Mouse (Mus musculus): ENCODE data around the gene Gtf2ird2.

DNA sequence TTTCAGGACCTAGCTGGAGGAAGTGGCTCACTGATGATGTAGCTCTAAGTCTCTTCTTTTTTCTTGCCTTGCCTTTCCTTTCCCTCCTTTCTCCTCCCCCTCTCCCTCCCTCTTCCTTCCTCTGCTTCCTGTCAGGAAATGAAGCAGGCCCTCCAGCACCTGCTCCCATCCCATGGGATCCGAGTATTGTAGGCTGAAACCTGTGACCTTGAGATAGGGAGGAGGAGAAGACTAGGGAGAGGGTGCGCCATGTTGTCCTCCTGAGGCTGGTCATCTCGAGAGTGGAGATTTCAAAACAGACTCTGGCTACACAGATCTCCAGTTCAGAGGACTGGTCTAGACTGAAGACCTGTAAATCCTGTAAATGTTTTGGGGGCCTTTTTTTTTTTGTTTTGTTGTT, 1.6 kb upstream of the Gtf2ird2 start:
- TF ChIP-seq CTCF (IDR thresholded peaks at IDR 0.05; ENCODE audit: extremely low read depth, insufficient read length, insufficient replicate concordance, low read depth, low read length): no peak
- TF ChIP-seq POLR2A (IDR thresholded peaks at IDR 0.05; ENCODE audit: low read depth, low read length): no peak
